Mouse (Mus musculus) stomach, postnatal 0 days (tissue): ENCODE data around the gene F11.

ENCODE experiments used
- CTCF ChIP-seq: IDR thresholded peaks from 2 replicates; pipeline ENCODE4 v1.5.1; 2016; ENCODE audit warnings: antibody characterized with exemption, low read depth, mild to moderate bottlenecking, moderate library complexity
- EP300 ChIP-seq: optimal IDR thresholded peaks from 2 replicates; pipeline ENCODE3; 2016; ENCODE audit warnings: antibody characterized with exemption

- TF ChIP-seq CTCF = no peak
- TF ChIP-seq EP300 = no peak
Measured at GRCm38 (mm10) chr8:45233256-45233655, 28.6 kb downstream of the F11 start.
